Mouse (Mus musculus): ENCODE measurements around the gene Hook2. TPM values are rescaled to one million over a fixed set of nuclear protein-coding genes. Genes with fewer than 3 reads are reported as not detected.

The Hook2 gene
- polyA plus RNA-seq, 1 experiment from 2014 or later = 34.5 TPM

- ATAC-seq (ENCODE audit: insufficient number of reproducible peaks, insufficient read depth, low FRiP score, low read depth) = peak; percentile 78
- Histone ChIP-seq H3K9ac (replicated peaks; ENCODE audit: low read depth, low read length) (peak within 1 kb of the TSS; percentile 67), H3K4me1 (ENCODE audit: control insufficient read depth, insufficient read depth, low read length) (peaks cover 25% of the 10 kb centered on the region), H3K9me3 (ENCODE audit: control insufficient read depth, low read depth, low read length) (no peaks in the 10 kb centered on the region), H3K27me3 (ENCODE audit: control insufficient read depth, insufficient read depth, low read length) (no peaks in the 10 kb centered on the region), H3K36me3 (ENCODE audit: control insufficient read depth, insufficient read depth, low read length) (peaks cover 30% of the 10 kb centered on the region), H3K4me3 (ENCODE audit: low read depth, low read length) (peak within 1 kb of the TSS; percentile 51), H3K4me2 (replicated peaks; ENCODE audit: low read depth, low read length) (peak within 1 kb of the TSS; percentile 83), H3K27ac (ENCODE audit: low read length) (peak within 1 kb of the TSS; percentile 83)
- under 1% methylated on average over 56 of the region's 56 CpGs for WGBS
These were observed 20.9 kb upstream of the Hook2 start, which contains the start of the genes Gm49661, Prdx2 and Rnaseh2a for GRCm38 (mm10) chr8:84969241-84970134. Gene Gm49661 (minus strand): TSS chr8:84969433. Gene Prdx2 (plus strand): TSS chr8:84969587. Gene Rnaseh2a (minus strand): TSS chr8:84969767.

GRCm38 (mm10) chr8:84970135-84970790, 20.1 kb upstream of the Hook2 start:
- peak overlapping the region; percentile 51 for H3K4me3 ChIP-seq (ENCODE audit: low read depth, low read length)
- H3K27ac ChIP-seq (ENCODE audit: low read length) = peak overlapping the region; percentile 83
- no peaks in the 10 kb centered on the region for H3K27me3 ChIP-seq (ENCODE audit: control insufficient read depth, insufficient read depth, low read length)
- peak overlapping the region; percentile 67 for H3K9ac ChIP-seq (replicated peaks; ENCODE audit: low read depth, low read length)
- peak overlapping the region; percentile 83 for H3K4me2 ChIP-seq (replicated peaks; ENCODE audit: low read depth, low read length)
- WGBS = 6% methylated on average over 21 of the region's 21 CpGs
- H3K36me3 ChIP-seq (ENCODE audit: control insufficient read depth, insufficient read depth, low read length) = peaks cover 30% of the 10 kb centered on the region
- ATAC-seq (ENCODE audit: insufficient number of reproducible peaks, insufficient read depth, low FRiP score, low read depth) = no peak
- H3K9me3 ChIP-seq (ENCODE audit: control insufficient read depth, low read depth, low read length) = no peaks in the 10 kb centered on the region
- H3K4me1 ChIP-seq (ENCODE audit: control insufficient read depth, insufficient read depth, low read length) = peaks cover 21% of the 10 kb centered on the region

- no peak overlapping the region for H3K27ac ChIP-seq (ENCODE audit: low read length)
- H3K9me3 ChIP-seq (ENCODE audit: control insufficient read depth, low read depth, low read length) = no peaks in the 10 kb centered on the region
- H3K4me3 ChIP-seq (ENCODE audit: low read depth, low read length) = peak overlapping the region; percentile 51
These were observed 19.5 kb upstream of the Hook2 start for GRCm38 (mm10) chr8:84970913-84971312.

GRCm38 (mm10) chr8:84973079-84973478, 17.3 kb upstream of the Hook2 start:
- H3K9me3 ChIP-seq (ENCODE audit: control insufficient read depth, low read depth, low read length) = no peaks in the 10 kb centered on the region
- H3K4me1 ChIP-seq (ENCODE audit: control insufficient read depth, insufficient read depth, low read length) = peaks cover 31% of the 10 kb centered on the region
- H3K9ac ChIP-seq (replicated peaks; ENCODE audit: low read depth, low read length) = no peak overlapping the region
- H3K4me3 ChIP-seq (ENCODE audit: low read depth, low read length) = no peak overlapping the region
- H3K27ac ChIP-seq (ENCODE audit: low read length) = no peak overlapping the region
- peaks cover 30% of the 10 kb centered on the region for H3K36me3 ChIP-seq (ENCODE audit: control insufficient read depth, insufficient read depth, low read length)
- no peak for ATAC-seq (ENCODE audit: insufficient number of reproducible peaks, insufficient read depth, low FRiP score, low read depth)
- H3K27me3 ChIP-seq (ENCODE audit: control insufficient read depth, insufficient read depth, low read length) = no peaks in the 10 kb centered on the region
- WGBS = 75% methylated on average over 1 of the region's 1 CpGs
- no peak overlapping the region for H3K4me2 ChIP-seq (replicated peaks; ENCODE audit: low read depth, low read length)

More at GRCm38 (mm10) chr8:84970913-84971312, 19.5 kb upstream of the Hook2 start:
- peak overlapping the region; percentile 67; the same call in 1 of the 2 replicates for H3K9ac ChIP-seq (replicated peaks; ENCODE audit: low read depth, low read length)
- ATAC-seq (ENCODE audit: insufficient number of reproducible peaks, insufficient read depth, low FRiP score, low read depth) = no peak; the same call in 1 of the 2 replicates
- no peaks in the 10 kb centered on the region for H3K27me3 ChIP-seq (ENCODE audit: control insufficient read depth, insufficient read depth, low read length)
- H3K4me1 ChIP-seq (ENCODE audit: control insufficient read depth, insufficient read depth, low read length) = peaks cover 25% of the 10 kb centered on the region
- H3K36me3 ChIP-seq (ENCODE audit: control insufficient read depth, insufficient read depth, low read length) = peaks cover 30% of the 10 kb centered on the region
- WGBS = 60% methylated on average over 5 of the region's 5 CpGs
- H3K4me2 ChIP-seq (replicated peaks; ENCODE audit: low read depth, low read length) = peak overlapping the region; percentile 83

GRCm38 (mm10) chr8:84973803-84974542, 16.4 kb upstream of the Hook2 start:
- no peaks in the 10 kb centered on the region for H3K9me3 ChIP-seq (ENCODE audit: control insufficient read depth, low read depth, low read length)
- H3K27ac ChIP-seq (ENCODE audit: low read length) = no peak overlapping the region
- H3K36me3 ChIP-seq (ENCODE audit: control insufficient read depth, insufficient read depth, low read length) = peaks cover 30% of the 10 kb centered on the region
- ATAC-seq (ENCODE audit: insufficient number of reproducible peaks, insufficient read depth, low FRiP score, low read depth) = no peak
- WGBS = 60% methylated on average over 4 of the region's 4 CpGs
- no peaks in the 10 kb centered on the region for H3K27me3 ChIP-seq (ENCODE audit: control insufficient read depth, insufficient read depth, low read length)
- H3K4me1 ChIP-seq (ENCODE audit: control insufficient read depth, insufficient read depth, low read length) = peaks cover 30% of the 10 kb centered on the region
- H3K9ac ChIP-seq (replicated peaks; ENCODE audit: low read depth, low read length) = no peak overlapping the region
- no peak overlapping the region for H3K4me2 ChIP-seq (replicated peaks; ENCODE audit: low read depth, low read length)
- no peak overlapping the region for H3K4me3 ChIP-seq (ENCODE audit: low read depth, low read length)

GRCm38 (mm10) chr8:84974543-84975142, 15.8 kb upstream of the Hook2 start:
- Histone ChIP-seq H3K9me3 (ENCODE audit: control insufficient read depth, low read depth, low read length) (no peaks in the 10 kb centered on the region), H3K4me1 (ENCODE audit: control insufficient read depth, insufficient read depth, low read length) (peaks cover 37% of the 10 kb centered on the region)

GRCm38 (mm10) chr8:84975434-84975833, 15.0 kb upstream of the Hook2 start:
- Histone ChIP-seq H3K36me3 (ENCODE audit: control insufficient read depth, insufficient read depth, low read length) (peaks cover 30% of the 10 kb centered on the region), H3K4me2 (replicated peaks; ENCODE audit: low read depth, low read length) (peak overlapping the region; percentile 99; the same call in 1 of the 2 replicates), H3K4me1 (ENCODE audit: control insufficient read depth, insufficient read depth, low read length) (peaks cover 43% of the 10 kb centered on the region), H3K27ac (ENCODE audit: low read length) (no peak overlapping the region), H3K27me3 (ENCODE audit: control insufficient read depth, insufficient read depth, low read length) (no peaks in the 10 kb centered on the region), H3K9me3 (ENCODE audit: control insufficient read depth, low read depth, low read length) (no peaks in the 10 kb centered on the region), H3K4me3 (ENCODE audit: low read depth, low read length) (no peak overlapping the region), H3K9ac (replicated peaks; ENCODE audit: low read depth, low read length) (no peak overlapping the region)
- WGBS = 33% methylated on average over 7 of the region's 7 CpGs
- ATAC-seq (ENCODE audit: insufficient number of reproducible peaks, insufficient read depth, low FRiP score, low read depth) = no peak

More at GRCm38 (mm10) chr8:84974543-84975142, 15.8 kb upstream of the Hook2 start:
- no peak overlapping the region for H3K4me2 ChIP-seq (replicated peaks; ENCODE audit: low read depth, low read length)
- 74% methylated on average over 8 of the region's 8 CpGs for WGBS
- H3K9ac ChIP-seq (replicated peaks; ENCODE audit: low read depth, low read length) = no peak overlapping the region
- no peaks in the 10 kb centered on the region for H3K27me3 ChIP-seq (ENCODE audit: control insufficient read depth, insufficient read depth, low read length)
- H3K27ac ChIP-seq (ENCODE audit: low read length) = no peak overlapping the region
- H3K4me3 ChIP-seq (ENCODE audit: low read depth, low read length) = no peak overlapping the region
- ATAC-seq (ENCODE audit: insufficient number of reproducible peaks, insufficient read depth, low FRiP score, low read depth) = no peak
- peaks cover 30% of the 10 kb centered on the region for H3K36me3 ChIP-seq (ENCODE audit: control insufficient read depth, insufficient read depth, low read length)
